Mouse (Mus musculus) midbrain, embryonic 13.5 days (tissue): Measurements from ENCODE around the gene Ptpn7. TPM values are rescaled to one million over a fixed set of nuclear protein-coding genes. Genes with fewer than 3 reads are reported as not detected.
A peak's percentile ranks its signal among the peaks of the same experiment; 100 is the strongest.

ENCODE experiments used
- ATAC-seq: fragments of 200-750 bp; cut with Nextera tagmentation; 2 replicates; pipeline ENCODE4 v1.8.0; 2017; ENCODE audit warnings: mild to moderate bottlenecking, moderate TSS enrichment, moderate library complexity
- H3K27ac ChIP-seq: fragments of 300-500 bp; sonication (generic); 2 replicates; pipeline ENCODE4 v1.5.1; 2015; ENCODE audit warnings: inconsistent platforms, mild to moderate bottlenecking, moderate library complexity
- H3K27me3 ChIP-seq: fragments of 300-500 bp; sonication (generic); 2 replicates; pipeline ENCODE4 v1.6.1; 2015; ENCODE audit warnings: mild to moderate bottlenecking, inconsistent platforms
- H3K36me3 ChIP-seq: fragments of 300-500 bp; sonication (generic); 2 replicates; pipeline ENCODE4 v1.6.1; 2015; ENCODE audit warnings: mild to moderate bottlenecking, inconsistent platforms
- H3K4me1 ChIP-seq: fragments of 300-500 bp; sonication (generic); replicated peaks from 2 replicates; pipeline ENCODE4 v1.6.1; 2015; ENCODE audit warnings: inconsistent platforms
- H3K4me2 ChIP-seq: fragments of 300-500 bp; sonication (generic); replicated peaks from 2 replicates; pipeline ENCODE4 v1.6.1; 2015; ENCODE audit warnings: moderate library complexity, mild to moderate bottlenecking, inconsistent platforms
- H3K4me3 ChIP-seq: fragments of 300-500 bp; sonication (generic); replicated peaks from 2 replicates; pipeline ENCODE4 v1.5.1; 2015; ENCODE audit warnings: mild to moderate bottlenecking, inconsistent platforms
- H3K9ac ChIP-seq: fragments of 300-500 bp; sonication (generic); replicated peaks from 2 replicates; pipeline ENCODE4 v1.6.1; 2015; ENCODE audit warnings: mild to moderate bottlenecking, inconsistent platforms
- H3K9me3 ChIP-seq: fragments of 300-500 bp; sonication (generic); 2 replicates; pipeline ENCODE4 v1.6.1; 2016; ENCODE audit warnings: mild to moderate bottlenecking, inconsistent platforms
- WGBS: fragments of 180-500 bp; shearing (Covaris S2); methylation state at CpG from one replicate; pipeline ENCODE4 v1.1.7; 2015; 5-methylcytosine and 5-hydroxymethylcytosine counted together
- polyA plus RNA-seq: library from polyadenylated mRNA; unstranded; fragments of >200 nt; fragmentation: Nextera tagmentation; extraction: Ambion mirVana; gene quantifications from 2 replicates; pipeline ENCODE4 v1.2.1, GENCODE M21; 2015

Ptpn7 gene
- 0.46 and 0.51 TPM in 2 replicates for polyA plus RNA-seq

GRCm38 (mm10) chr1:135132473-135132872 lies at the start of gene Ptpn7:
Gene Ptpn7, plus strand, starts transcription at chr1:135132700.
- ATAC-seq, result no peak
- H3K27me3 ChIP-seq, result peaks cover 14% of the 10 kb centered on the region; the same call in 1 of the 2 replicates
- whole genome bisulfite sequencing, result 40% methylated on average over 10 of the region's 10 CpGs

GRCm38 (mm10) chr1:135083465-135083864 lies 49.0 kb upstream of the Ptpn7 start:
- H3K27ac ChIP-seq, result no peak overlapping the region
- no peak overlapping the region for H3K9ac ChIP-seq
- H3K9me3 ChIP-seq, result no peaks in the 10 kb centered on the region
- no peak overlapping the region for H3K4me3 ChIP-seq
- whole genome bisulfite sequencing, result 47% methylated on average over 9 of the region's 9 CpGs
- H3K4me1 ChIP-seq, result peaks cover 17% of the 10 kb centered on the region; the same call in 1 of the 2 replicates
- no peaks in the 10 kb centered on the region for H3K36me3 ChIP-seq
- peaks cover 30% of the 10 kb centered on the region for H3K27me3 ChIP-seq
- ATAC-seq, result peak; percentile 30; the same call in 1 of the 2 replicates
- H3K4me2 ChIP-seq, result no peak overlapping the region

More at GRCm38 (mm10) chr1:135132473-135132872, at the start of gene Ptpn7:
- Histone ChIP-seq H3K27ac (no peak within 1 kb of the TSS), H3K4me2 (no peak within 1 kb of the TSS), H3K4me3 (no peak within 1 kb of the TSS), H3K4me1 (peaks cover 7% of the 10 kb centered on the region), H3K9me3 (no peaks in the 10 kb centered on the region), H3K36me3 (no peaks in the 10 kb centered on the region), H3K9ac (no peak within 1 kb of the TSS)

- no peak overlapping the region for H3K27ac ChIP-seq
- H3K27me3 ChIP-seq, result peaks cover 30% of the 10 kb centered on the region
- 18% methylated on average over 28 of the region's 28 CpGs for WGBS
- H3K4me3 ChIP-seq, result no peak overlapping the region
- no peaks in the 10 kb centered on the region for H3K36me3 ChIP-seq
- ATAC-seq, result no peak
- peak overlapping the region; percentile 25; the same call in 1 of the 2 replicates for H3K4me2 ChIP-seq
- H3K9ac ChIP-seq, result no peak overlapping the region
- H3K9me3 ChIP-seq, result no peaks in the 10 kb centered on the region
- H3K4me1 ChIP-seq, result peaks cover 17% of the 10 kb centered on the region; the same call in 1 of the 2 replicates
Measured at GRCm38 (mm10) chr1:135085296-135085871, 47.1 kb upstream of the Ptpn7 start.

- Histone ChIP-seq H3K9me3 (no peaks in the 10 kb centered on the region), H3K36me3 (no peaks in the 10 kb centered on the region), H3K4me1 (peaks cover 17% of the 10 kb centered on the region; the same call in 1 of the 2 replicates), H3K9ac (no peak overlapping the region), H3K27ac (no peak overlapping the region), H3K4me3 (no peak overlapping the region), H3K4me2 (no peak overlapping the region), H3K27me3 (peaks cover 30% of the 10 kb centered on the region)
- no peak for ATAC-seq
- WGBS, result 46% methylated on average over 7 of the region's 7 CpGs
Measured at GRCm38 (mm10) chr1:135086015-135086414, 46.5 kb upstream of the Ptpn7 start.

- H3K27ac ChIP-seq, result no peak overlapping the region
- 66% methylated on average over 1 of the region's 1 CpGs for WGBS
Measured at GRCm38 (mm10) chr1:135087414-135087813, 45.1 kb upstream of the Ptpn7 start.

GRCm38 (mm10) chr1:135089626-135090025 lies 42.9 kb upstream of the Ptpn7 start:
- Histone ChIP-seq H3K9ac (no peak overlapping the region), H3K9me3 (no peaks in the 10 kb centered on the region), H3K4me3 (no peak overlapping the region), H3K27me3 (peaks cover 21% of the 10 kb centered on the region), H3K4me2 (no peak overlapping the region), H3K36me3 (no peaks in the 10 kb centered on the region), H3K27ac (no peak overlapping the region), H3K4me1 (0 out of 2 replicates have a peak, but pooled peaks cover 9% of the 10 kb centered on the region)
- 82% methylated on average over 10 of the region's 10 CpGs for whole genome bisulfite sequencing
- no peak for ATAC-seq

More at GRCm38 (mm10) chr1:135087414-135087813, 45.1 kb upstream of the Ptpn7 start:
- Histone ChIP-seq H3K4me1 (peaks cover 17% of the 10 kb centered on the region; the same call in 1 of the 2 replicates), H3K4me3 (no peak overlapping the region), H3K9me3 (no peaks in the 10 kb centered on the region), H3K36me3 (no peaks in the 10 kb centered on the region), H3K9ac (no peak overlapping the region), H3K27me3 (peaks cover 30% of the 10 kb centered on the region), H3K4me2 (no peak overlapping the region)
- ATAC-seq, result no peak

- Histone ChIP-seq H3K9me3 (no peaks in the 10 kb centered on the region), H3K4me1 (0 out of 2 replicates have a peak, but pooled peaks cover 3% of the 10 kb centered on the region), H3K27ac (no peak overlapping the region), H3K4me3 (no peak overlapping the region), H3K27me3 (peaks cover 8% of the 10 kb centered on the region), H3K4me2 (no peak overlapping the region), H3K36me3 (no peaks in the 10 kb centered on the region), H3K9ac (no peak overlapping the region)
- ATAC-seq, result no peak
- WGBS, result 72% methylated on average over 3 of the region's 3 CpGs
Measured at GRCm38 (mm10) chr1:135090914-135091313, 41.6 kb upstream of the Ptpn7 start.

GRCm38 (mm10) chr1:135094723-135095122 lies 37.8 kb upstream of the Ptpn7 start:
- Histone ChIP-seq H3K9me3 (no peaks in the 10 kb centered on the region), H3K9ac (no peak overlapping the region), H3K4me2 (no peak overlapping the region), H3K4me1 (no peaks in the 10 kb centered on the region), H3K4me3 (no peak overlapping the region), H3K36me3 (no peaks in the 10 kb centered on the region), H3K27me3 (no peaks in the 10 kb centered on the region), H3K27ac (no peak overlapping the region)
- 75% methylated on average over 7 of the region's 7 CpGs for WGBS
- no peak for ATAC-seq

GRCm38 (mm10) chr1:135095189-135095588 lies 37.3 kb upstream of the Ptpn7 start:
- Histone ChIP-seq H3K4me2 (no peak overlapping the region), H3K4me1 (0 out of 2 replicates have a peak, but pooled peaks cover under 1% of the 10 kb centered on the region), H3K27ac (no peak overlapping the region), H3K27me3 (no peaks in the 10 kb centered on the region), H3K9ac (no peak overlapping the region), H3K36me3 (no peaks in the 10 kb centered on the region), H3K9me3 (no peaks in the 10 kb centered on the region), H3K4me3 (no peak overlapping the region)
- no peak for ATAC-seq
- 65% methylated on average over 7 of the region's 7 CpGs for WGBS

GRCm38 (mm10) chr1:135096312-135096711 lies 36.2 kb upstream of the Ptpn7 start:
- Histone ChIP-seq H3K9ac (no peak overlapping the region), H3K36me3 (no peaks in the 10 kb centered on the region), H3K9me3 (no peaks in the 10 kb centered on the region), H3K27me3 (peaks cover under 1% of the 10 kb centered on the region; the same call in 1 of the 2 replicates), H3K27ac (no peak overlapping the region), H3K4me2 (no peak overlapping the region), H3K4me3 (no peak overlapping the region), H3K4me1 (0 out of 2 replicates have a peak, but pooled peaks cover 3% of the 10 kb centered on the region)
- no peak for ATAC-seq
- WGBS, result 82% methylated on average over 11 of the region's 11 CpGs

- H3K4me2 ChIP-seq, result no peak overlapping the region
- H3K27me3 ChIP-seq, result peaks cover 12% of the 10 kb centered on the region
- WGBS, result 91% methylated on average over 6 of the region's 6 CpGs
- no peak overlapping the region for H3K4me3 ChIP-seq
- 0 out of 2 replicates have a peak, but pooled peaks cover 3% of the 10 kb centered on the region for H3K4me1 ChIP-seq
- H3K27ac ChIP-seq, result no peak overlapping the region
- no peak for ATAC-seq
- H3K9me3 ChIP-seq, result no peaks in the 10 kb centered on the region
- H3K9ac ChIP-seq, result no peak overlapping the region
- no peaks in the 10 kb centered on the region for H3K36me3 ChIP-seq
Measured at GRCm38 (mm10) chr1:135097441-135097840, 35.1 kb upstream of the Ptpn7 start.

- no peaks in the 10 kb centered on the region for H3K9me3 ChIP-seq
- WGBS, result 86% methylated on average over 7 of the region's 7 CpGs
- no peak overlapping the region for H3K27ac ChIP-seq
- no peak overlapping the region for H3K4me2 ChIP-seq
- no peak overlapping the region for H3K9ac ChIP-seq
- peaks cover 22% of the 10 kb centered on the region for H3K27me3 ChIP-seq
- no peaks in the 10 kb centered on the region for H3K36me3 ChIP-seq
- H3K4me3 ChIP-seq, result no peak overlapping the region
- H3K4me1 ChIP-seq, result 0 out of 2 replicates have a peak, but pooled peaks cover 3% of the 10 kb centered on the region
- no peak for ATAC-seq
Measured at GRCm38 (mm10) chr1:135098441-135098840, 34.1 kb upstream of the Ptpn7 start.
